Mouse (Mus musculus) induced T-regulatory cell, adult 2 months (primary cell): ENCODE measurements around the gene Gfy.

ENCODE experiments used
- DNase-seq: peaks from one replicate; pipeline ENCODE4 v3.0.0-alpha.2; 2012; ENCODE audit warnings: low read depth

Gfy gene

DNA sequence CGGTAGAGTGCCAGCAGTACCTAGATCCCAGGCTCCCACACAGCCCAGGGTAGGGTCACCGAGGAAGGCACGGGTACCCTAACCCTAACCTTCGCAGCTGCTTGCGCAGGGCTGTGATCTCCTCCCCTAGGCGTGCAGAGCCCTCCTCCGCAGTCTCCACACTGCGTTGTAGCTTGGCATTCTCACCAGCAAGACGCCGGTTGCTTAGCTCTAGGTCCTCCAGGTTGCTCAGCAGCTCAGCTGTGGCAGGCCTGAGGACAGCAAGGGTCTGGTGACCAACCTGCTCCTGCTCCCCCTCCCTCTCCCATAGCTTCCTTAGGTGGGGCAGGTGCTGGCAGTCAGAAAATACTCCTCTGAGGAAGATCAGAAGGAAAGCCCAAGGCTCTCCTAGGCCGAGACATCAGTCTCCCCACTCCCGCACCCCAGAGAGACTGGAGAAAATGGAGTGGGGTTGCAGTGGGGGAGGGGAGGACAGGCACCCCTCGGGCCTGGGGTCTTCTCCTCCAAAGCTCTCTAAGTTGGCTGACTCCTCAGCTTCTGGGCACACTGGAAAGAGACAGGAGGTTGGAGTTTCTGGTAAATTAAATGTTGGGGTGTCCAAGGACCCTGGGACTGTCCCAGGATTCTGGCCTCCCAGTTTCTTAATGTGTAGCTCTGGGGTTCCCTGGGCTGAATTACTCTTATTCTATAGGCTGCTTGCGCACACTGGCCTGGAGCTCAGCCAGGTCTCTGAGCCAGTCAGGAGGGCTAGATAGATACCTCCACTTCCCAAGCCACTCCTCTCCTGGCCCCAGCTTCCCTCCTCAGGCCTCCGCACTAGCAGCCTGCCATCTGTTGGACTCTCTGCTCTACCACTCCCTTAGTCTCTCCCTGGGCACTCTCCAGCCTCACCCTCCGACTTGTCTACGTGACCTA lies 14.8 kb upstream of the Gfy start:
- no peak for DNase-seq

GRCm38 (mm10) chr7:45193406-45193805 lies 14.0 kb upstream of the Gfy start:
- DNase-seq: no peak

DNA sequence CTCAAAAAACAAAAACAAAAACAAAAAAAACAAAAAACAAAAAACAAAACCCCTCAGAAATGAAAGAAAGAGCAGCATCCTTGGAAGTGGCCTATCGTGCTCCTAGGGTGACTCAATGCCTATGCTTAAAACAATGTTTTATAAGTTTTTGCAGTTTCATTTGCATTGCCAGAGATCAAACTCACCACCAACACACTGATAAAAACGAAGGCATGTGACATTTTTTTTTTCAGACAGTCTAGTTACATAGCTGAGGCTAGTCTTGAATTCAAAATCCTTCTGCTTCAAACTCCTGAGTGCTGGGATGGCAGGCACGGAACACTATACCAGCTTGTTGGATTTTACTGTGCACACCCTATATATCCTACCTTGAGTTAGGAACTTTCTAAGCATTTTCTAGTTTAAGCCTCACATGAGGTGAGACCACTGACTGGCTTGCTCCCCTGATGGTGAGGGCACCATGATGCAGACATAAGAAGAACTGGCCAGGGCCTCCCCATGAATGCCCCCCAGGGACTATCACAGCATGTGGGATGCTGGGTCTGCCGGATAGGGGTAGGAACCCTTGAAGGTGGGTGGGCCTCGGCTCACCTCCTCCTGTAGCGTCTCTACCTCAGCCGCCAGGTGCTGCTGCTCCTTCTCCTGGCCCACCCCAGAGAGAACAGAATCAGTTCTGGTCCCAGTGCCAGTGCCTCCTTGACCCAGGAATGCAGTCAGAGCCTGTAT lies 13.4 kb upstream of the Gfy start:
- DNase-seq: no peak

DNA sequence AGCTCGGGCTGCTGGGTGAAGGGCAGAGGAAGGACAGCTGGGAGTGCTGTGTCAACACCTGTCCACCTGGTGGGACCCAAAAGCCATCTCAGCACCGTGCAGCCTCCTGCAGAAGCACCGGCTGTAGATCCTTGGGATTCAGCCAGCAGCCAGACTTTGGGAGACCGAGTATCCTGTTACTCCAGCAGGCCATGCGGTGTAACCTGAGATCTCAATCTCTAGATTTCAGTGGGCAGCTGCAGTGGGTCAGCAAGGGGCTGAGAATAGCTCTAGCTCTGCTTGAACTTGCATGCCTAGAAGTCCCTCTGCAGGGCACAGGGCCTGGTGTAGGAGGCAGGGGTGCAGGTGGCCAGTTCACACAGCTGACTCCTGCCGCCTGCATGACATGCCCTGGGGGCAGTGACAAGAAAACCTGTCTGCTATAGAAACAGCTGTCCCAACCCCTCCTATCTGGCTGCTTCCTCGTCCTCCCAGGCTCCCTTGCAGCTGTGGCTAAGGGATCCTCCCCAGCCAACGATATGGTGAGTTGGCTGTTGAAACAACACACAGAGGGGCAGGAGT lies 12.5 kb upstream of the Gfy start:
- DNase-seq: no peak

GRCm38 (mm10) chr7:45191161-45191560 lies 11.8 kb upstream of the Gfy start:
- no peak for DNase-seq

- DNase-seq: no peak
Measured at GRCm38 (mm10) chr7:45190186-45190585, 10.8 kb upstream of the Gfy start.

DNA sequence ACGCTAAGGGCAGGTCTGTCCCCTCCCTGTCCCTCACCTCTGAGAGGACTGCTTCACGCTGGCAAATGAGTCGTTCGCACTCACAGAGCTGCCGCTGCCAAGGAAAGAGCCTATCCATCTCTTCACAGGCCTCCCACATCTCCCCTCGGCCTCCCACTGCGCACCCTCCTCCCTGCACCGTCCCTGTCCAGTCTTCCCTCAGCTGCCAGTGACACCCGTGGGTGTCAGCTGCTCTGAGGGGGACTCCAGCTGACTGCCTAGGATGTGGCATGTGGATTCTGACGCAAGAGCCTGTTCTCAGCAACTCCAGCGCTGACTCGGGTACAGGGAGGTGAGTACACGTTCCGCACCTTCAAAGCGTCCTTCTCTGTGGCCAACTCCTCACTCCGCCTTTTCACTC lies 10.2 kb upstream of the Gfy start:
- no peak for DNase-seq

GRCm38 (mm10) chr7:45185921-45186320 lies 6.6 kb upstream of the Gfy start:
- no peak for DNase-seq

DNA sequence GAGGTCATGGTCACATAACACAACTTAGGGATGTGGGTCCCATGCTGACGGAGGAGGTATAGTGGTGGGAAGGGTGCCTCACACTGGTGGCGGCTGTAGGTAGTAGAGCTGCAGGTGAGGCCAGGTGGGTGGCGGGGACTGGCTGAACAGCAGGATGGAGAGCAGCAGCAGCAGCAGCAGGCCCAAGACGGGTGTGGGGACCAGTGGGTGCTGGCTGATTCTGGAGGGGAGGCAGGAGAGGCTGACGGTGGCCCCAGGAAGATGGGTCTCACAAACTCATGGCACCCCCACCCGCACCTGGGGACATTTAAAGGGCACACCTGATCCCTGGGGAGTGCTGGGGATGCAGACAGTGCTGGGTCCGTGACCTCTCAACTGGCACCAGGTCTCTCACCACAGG lies 4.3 kb upstream of the Gfy start:
- DNase-seq: no peak

- DNase-seq: no peak
Measured at GRCm38 (mm10) chr7:45182606-45183005, 3.2 kb upstream of the Gfy start.

GRCm38 (mm10) chr7:45182199-45182601 lies 2.8 kb upstream of the Gfy start:
- DNase-seq: peak; percentile 93

DNA sequence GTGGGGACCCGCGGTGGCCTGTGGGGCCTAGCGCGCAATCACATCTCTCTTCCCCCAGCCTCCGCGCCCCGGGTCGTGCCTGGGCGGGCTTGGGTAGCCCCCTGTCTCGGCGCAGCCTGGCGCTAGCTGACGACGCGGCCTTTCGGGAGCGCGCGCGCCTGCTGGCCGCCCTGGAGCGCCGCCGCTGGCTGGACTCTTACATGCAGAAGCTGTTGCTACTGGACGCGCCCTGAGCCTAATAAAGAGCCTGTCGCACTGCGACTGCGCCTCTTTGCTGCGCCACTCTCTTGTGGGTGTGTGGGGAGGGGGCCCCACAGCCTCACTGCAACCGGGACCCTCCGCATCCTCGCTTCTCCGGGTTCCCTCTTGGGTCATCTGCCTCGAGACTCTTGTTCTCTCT lies 2.2 kb upstream of the Gfy start:
- peak; percentile 38 for DNase-seq

- DNase-seq: no peak
Measured at GRCm38 (mm10) chr7:45180896-45181477, 1.6 kb upstream of the Gfy start, which contains the start of gene Pth2. TSS of gene Pth2 (plus strand) at chr7:45180995.

DNA sequence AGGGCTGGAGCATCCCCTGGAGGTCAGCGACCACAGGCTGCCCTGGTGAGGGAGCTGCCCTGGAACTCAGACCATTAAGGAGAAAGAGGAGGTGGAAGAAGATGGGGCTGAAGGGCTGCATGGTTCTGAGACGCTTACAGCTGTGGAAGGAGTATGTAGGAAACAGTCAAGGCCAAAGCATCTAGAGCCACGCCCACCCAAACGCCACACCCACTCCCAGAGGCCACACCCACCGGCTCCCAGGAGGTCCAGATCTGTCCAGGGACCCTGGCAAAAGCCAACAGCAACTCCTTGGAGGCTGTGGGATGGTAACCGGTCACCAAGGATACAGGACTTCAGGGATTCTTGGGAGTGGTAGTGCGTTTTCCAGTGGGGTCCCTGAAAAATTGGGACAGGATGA lies 819 bp downstream of the Gfy start:
- DNase-seq: peak; percentile 36

DNA sequence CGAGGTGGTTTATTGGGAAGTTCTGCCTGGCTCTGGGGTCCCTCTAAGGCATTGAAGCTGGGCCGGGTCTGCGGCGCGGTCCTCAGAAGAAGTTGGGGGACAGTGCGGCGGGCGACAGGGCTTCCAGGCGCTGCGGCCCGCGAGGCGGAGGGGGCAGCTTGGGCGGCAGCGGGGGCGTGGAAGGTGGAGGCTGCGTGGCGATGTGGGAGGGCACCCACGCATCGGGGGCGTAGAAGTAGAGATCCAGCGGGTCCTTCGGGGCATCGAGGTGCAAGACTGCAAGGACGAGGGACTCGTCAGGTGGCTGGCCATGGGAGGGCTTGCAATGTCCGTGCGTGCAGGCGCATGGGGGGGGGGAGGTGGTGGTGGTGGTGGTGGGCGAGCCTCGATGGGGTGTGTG lies 3.0 kb downstream of the Gfy start:
- DNase-seq: no peak

DNA sequence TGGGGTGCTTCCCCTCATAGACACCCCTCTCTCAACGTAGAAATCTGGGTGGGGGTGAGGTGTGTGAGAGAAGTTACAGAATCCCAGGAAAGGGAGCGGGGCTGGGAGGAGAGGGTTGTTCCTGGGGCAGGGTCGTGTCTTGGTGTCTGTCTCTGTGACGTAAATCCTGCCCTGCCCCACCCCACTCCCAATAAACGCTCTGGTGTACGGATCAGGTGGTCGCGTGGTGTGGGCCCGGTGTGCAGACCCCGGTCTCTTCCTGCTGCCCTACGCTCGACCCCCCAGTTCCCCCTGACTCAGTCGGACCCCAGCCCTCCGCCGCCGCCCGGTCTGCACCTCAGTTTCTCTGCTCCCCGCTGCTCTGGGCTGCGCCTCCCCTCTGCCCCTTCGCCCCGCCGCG lies 3.4 kb downstream of the Gfy start:
- DNase-seq: no peak

- DNase-seq: no peak
Measured at GRCm38 (mm10) chr7:45175398-45175797, 4.0 kb downstream of the Gfy start.

DNA sequence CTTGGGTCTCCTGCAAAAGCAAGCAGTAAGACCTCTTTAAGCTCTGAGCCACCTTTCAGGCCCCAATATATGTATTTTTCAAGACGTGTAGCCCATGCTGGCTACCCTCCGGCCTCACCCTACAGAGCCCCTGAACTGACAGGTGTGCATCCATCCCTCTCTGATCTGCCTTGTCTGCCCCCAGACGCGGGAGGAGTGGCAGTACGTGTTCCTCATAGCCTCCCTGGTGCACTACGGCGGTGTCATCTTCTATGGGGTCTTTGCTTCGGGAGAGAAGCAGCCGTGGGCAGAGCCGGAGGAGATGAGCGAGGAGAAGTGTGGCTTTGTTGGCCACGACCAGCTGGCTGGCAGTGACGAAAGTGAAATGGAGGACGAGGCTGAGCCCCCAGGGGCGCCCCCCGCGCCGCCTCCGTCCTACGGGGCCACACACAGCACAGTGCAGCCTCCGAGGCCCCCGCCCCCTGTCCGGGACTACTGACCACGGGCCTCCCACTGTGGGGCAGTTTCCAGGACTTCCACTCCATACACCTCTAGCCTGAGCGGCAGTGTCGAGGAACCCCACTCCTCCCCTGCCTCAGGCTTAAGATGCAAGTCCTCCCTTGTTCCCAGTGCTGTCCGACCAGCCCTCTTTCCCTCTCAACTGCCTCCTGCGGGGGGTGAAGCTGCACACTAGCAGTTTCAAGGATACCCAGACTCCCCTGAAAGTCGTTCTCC lies 4.6 kb downstream of the Gfy start:
- DNase-seq: no peak

- peak; percentile 80 for DNase-seq
Measured at GRCm38 (mm10) chr7:45173772-45174171, 5.6 kb downstream of the Gfy start.

GRCm38 (mm10) chr7:45172974-45173373 lies 6.4 kb downstream of the Gfy start:
- peak; percentile 75 for DNase-seq

DNA sequence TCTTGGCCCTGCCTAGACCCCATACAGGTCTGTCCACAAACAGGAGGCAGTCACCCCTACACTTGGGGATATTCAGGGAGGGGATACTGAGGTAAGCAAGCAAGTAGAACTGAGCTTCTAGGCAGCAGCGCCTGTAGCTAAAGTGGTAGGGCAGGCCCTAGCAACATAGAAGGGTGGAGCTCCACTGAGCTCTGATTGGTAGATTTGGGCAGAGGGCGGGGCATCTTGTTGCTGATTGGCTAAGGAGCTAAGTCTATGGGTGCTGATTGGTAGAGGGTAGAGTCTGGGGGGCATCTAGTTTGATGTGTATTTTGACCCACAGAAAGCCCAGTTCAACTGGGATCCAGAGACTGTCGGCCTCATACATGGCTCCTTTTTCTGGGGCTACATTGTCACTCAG lies 9.9 kb downstream of the Gfy start:
- peak; percentile 47 for DNase-seq

DNA sequence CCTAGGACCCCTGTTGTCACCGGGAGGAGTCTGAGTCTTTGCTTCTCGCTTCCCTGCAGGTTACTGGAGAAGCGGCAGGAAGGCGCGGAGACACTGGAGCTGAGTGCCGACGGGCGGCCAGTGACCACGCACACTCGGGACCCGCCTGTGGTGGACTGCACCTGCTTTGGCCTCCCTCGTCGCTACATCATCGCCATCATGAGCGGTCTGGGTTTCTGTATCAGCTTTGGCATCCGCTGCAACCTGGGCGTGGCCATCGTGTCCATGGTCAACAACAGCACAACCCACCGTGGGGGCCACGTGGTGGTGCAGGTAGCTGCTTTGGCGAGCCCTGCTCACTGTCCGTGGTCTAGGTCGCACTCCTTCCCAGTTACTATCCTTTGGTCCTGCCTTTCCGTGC lies 10.7 kb downstream of the Gfy start:
- DNase-seq: no peak
